Mouse (Mus musculus) T-helper 17 cell (primary cell): Measurements from ENCODE around the gene Ankub1.

Source experiments
- in situ Hi-C, 2 experiments: fragments of 300-600 bp; cut with MboI, MseI; formaldehyde crosslinking; loops; 1 replicate in 1 of 2; 2 replicates in 1 of 2; pipeline ENCODE4 v1.15.1; 2025; ENCODE audit warnings: high pct_unique_total_duplicates in 2 of 2

The Ankub1 gene

DNA sequence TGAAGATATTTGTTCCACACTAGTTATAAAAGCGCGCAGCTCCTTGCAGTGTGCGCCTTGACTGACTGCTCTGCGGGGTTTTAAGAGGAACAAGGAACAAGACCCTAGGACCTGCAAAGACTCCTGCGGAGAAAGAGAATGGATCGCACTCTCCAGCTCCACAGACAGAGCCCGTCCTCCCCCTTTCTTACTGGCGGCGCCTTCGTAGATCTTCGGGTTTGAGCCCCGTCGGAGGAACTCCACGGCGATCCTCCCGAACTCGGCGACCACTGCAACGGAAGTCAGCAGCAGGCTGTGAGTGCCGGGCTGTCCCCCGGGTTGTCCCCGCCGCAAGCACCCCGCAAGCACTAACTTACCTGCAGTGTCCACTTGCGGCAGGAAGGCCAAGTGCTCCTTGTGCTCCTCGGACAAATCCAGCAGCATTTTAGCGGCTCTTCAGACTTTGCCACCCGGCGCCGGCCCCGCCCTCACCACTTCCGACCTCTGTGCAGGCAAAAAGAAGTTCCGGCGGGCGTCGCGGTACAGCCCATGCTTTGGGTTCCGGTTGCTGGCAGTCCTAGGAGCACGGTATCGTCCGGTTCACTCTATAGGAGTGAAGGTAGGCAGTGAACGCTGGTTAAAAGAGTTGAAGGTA is 41.3 kb downstream of the Ankub1 start, which contains the start of gene Commd2:
TSS of gene Commd2 (minus strand) at position 485 of the 634 bp plus-strand sequence.
- in situ Hi-C loops: loop anchor here in 1 of 2 experiments (10.0 kb wide), 1 partner anchor 83 kb away; the partner anchor contains the start of gene Rnf13

DNA sequence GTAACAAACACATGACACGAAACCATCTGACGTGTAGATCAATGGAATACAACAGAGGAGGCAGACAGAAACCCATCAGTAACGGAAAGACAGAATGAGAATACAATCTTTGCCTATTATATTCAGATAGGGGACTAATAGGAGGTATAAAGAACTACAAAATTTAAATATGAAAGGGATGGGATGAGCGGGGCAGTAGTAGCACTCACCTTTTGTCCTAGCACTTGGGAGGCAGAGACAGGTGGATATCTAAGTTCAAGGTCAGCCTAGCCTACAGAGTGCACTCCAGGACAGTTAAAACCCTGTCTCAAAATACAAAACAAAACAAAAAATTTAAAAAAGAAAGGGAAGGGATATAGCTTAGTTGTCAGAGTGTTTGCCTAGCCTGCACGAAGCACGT is 49.4 kb downstream of the Ankub1 start:
- in situ Hi-C loops: no loop called here

DNA sequence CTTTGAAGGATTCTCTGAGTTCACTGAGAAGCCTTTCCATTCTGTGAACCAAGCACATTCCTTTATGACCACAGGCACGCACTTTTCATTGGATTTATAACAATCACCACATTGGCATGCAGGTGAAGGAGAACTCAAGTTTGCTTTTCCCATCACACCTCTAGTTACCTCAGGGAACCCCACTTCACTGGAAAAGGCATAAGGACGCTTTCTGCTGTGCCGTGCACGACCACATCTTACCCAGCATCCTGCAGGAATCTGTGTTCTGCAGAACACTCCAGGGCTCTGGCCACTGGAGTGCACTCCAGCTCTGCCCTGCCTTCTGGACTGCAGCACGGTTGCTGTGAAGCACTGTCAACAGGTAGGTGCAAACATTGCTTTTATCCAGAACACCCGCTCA is 55.0 kb downstream of the Ankub1 start:
- in situ Hi-C loops: no loop called here

DNA sequence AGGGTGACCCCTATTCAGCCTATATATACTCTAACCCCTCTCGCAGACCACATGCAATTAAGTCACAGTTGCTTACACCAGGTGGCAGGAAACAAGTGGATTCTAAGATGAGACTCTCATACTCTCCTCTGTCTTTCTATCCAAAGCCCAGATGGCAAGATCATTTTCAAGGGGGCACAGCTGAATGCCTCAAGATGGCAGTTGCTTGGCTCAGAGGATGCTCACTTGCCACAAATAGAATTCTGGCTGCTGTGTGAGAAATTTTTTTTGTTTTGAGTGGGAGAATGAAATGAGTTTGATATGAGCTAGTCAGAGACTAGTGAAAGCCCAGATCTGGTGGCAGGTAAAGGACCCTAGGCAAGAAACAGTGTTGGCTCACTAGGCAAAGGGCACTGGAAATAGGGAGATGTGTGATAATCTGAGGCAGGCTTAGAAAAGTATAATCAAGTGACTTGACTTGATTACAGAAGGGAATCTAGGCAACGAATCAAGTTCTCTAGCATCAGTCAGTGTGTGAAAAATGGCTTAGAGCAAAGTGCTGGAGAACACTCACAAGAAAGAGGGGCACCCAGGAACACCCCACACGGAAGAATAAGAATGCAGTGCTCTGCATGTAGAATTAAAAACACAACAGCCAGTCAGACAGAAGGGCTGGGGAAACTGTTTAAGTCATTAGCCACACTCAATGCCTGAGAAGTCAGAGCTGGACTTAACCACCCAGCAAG is 57.7 kb downstream of the Ankub1 start:
- in situ Hi-C loops: no loop called here

DNA sequence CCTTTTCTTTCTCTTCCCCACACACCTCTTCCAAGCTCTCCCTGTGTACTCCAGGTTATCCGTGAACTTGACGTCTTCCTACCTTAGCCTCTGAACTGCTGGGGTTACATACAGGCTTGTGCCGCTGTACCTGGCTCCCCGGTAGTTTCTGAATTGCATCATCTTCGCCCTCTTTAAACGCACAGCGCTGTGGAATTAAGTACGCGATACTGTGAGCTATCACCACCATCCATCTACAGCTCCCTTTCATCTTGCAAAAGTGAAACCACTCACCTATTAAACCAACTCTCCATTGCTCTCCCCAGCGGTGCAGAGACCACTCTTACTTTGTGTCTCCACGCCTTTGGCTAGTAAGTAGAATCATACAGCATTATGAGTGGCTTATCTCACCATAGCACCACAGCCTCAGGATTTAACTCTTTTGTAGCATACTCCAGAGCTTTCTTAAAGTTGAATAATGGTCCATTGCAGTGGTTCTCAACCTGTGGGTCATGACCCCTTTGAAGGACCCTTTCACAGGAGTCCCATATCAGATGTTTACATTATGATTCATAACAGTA is 65.6 kb downstream of the Ankub1 start:
- in situ Hi-C loops: no loop called here

DNA sequence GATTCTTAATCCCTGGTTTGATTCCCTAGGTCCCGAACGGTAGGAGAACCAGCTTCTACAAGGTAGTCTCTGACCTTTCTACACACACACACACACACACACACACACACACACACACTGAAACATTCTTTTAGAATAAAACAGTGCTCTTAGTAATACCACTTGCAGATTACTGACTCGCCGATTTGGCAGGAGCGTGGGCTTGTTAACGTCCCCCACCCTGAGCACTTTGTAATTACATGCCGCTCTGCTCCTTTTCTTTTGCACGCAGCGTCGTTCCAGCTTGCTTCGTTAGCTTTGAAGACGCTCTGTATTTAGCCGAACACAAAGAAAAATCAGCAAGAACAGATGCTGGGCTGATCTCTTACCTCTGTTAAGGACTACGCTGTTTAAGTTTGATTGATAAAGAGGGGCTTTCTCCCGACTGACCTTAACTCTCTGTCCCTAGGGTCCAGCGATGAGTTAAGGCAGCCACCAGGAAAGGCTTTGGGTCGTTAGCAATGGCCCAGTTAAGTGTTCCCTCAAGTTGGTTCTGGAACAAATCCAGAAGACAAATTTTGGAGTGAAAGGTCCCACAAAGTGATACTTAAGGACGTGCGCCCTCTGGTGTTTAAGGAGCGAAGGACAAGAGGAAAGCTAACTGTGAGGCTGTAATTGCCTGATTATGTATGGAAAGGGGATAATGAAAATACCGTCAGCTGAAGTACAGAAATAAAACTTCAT is 67.2 kb downstream of the Ankub1 start:
- in situ Hi-C loops: no loop called here

DNA sequence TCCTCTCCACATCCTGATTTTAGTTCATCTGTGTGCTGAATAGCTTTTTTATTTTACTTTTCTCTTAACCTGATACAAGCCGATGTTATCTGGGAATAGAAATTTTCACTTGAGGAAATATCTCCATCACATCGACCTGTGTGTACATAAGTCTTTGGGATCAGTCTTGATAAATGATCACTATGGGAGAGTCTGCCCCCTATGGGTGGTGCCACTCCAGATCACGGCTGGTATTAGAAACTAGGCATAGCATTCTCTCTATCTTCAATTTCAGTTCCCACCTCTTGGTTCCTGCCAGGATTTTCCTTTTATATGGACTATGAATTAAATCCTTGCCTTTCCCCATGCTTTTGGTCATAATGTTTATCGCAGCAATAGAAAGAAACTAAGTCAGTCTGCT is 72.9 kb downstream of the Ankub1 start:
- in situ Hi-C loops: loop anchor here in 1 of 2 experiments (25.0 kb wide), 1 partner anchor 1607 kb away; no protein-coding TSS in a partner anchor

DNA sequence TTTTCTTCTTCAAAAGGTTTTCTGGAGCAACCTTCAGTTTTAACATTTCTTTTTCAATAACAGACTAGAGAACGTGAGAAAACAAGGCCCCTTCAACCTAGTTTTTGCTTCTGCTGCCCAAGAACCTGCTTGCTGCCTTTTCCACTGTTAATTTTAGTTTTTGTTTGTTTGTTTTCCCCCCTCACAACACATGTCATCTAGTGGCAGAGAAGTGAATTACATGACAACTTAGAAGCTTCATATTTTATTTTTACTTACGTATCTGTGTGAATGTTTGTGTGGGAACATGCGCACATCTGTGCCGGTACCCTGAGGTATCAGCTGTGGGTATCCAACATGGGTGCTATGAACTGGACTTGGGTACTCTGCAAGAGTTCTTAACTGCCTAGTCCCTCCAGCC is 76.9 kb downstream of the Ankub1 start:
- in situ Hi-C loops: loop anchor here in 1 of 2 experiments (25.0 kb wide), 1 partner anchor 1603 kb away; no protein-coding TSS in a partner anchor

DNA sequence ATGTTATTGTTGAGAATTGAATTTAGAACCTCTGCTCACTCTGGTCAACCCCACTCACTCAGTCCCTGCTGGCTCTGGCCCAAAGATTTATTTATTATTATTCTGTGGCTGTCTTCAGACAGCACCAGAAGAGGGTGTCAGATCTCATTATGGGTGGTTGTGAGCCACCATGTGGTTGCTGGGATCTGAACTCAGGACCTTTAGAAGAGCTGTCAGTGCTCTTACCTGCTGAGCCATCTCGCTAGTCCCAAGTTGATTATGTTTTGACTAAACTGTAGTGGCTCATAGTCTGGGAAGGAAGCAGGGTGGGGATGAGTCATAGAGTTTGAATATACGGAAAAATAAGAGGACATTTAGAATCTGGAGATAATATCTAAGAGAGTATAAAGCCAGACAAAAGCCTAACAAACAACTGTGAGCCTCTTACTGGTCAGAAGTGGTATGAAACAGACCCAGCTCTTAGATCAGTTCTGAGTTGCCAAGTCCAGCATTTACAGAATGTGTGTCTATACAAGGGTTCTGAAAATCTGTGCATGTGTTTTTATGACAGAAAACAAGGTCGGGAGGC is 80.1 kb downstream of the Ankub1 start:
- in situ Hi-C loops: loop anchor here in 1 of 2 experiments (25.0 kb wide), 1 partner anchor 1600 kb away; no protein-coding TSS in a partner anchor

DNA sequence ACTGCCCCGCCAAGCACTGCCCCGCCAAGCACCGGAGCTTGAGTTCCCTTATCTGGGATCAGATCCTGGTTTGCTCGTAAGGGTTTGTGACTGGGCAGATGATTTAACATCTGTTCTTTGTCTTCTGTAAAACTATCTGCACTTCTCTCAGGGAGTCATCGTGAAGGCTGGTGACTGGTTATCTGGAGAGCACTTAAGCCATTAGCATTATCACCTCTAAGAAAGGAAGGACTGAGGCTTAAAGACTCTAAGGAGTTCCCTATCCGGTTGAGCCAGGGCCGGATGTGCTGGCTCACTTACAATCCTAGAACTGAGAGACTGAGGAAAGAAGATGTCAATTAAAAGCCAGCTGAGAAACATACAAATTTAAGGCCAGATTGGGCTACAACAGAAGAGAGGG is 80.8 kb downstream of the Ankub1 start:
- in situ Hi-C loops: loop anchor here in 1 of 2 experiments (25.0 kb wide), 1 partner anchor 1599 kb away; no protein-coding TSS in a partner anchor
